ENCODE assay signal across 8 mouse cellular contexts in genomic region chr4:53121516-53122227, GRCm38 (mm10). TPM values are rescaled to one million over a fixed set of nuclear protein-coding genes. Genes with fewer than 3 reads are reported as not detected.
A peak's percentile ranks its signal among the peaks of the same experiment; 100 is the strongest.
DNase-seq lines count a peak whose midpoint lies in the region; ATAC-seq and TF ChIP-seq lines count a peak whose summit lies in the region.

No protein-coding gene starts in this region.

- H3K4me3 ChIP-seq in embryonic facial prominence, embryonic 12.5 days = no peak overlapping the region
- H3K4me3 ChIP-seq in embryonic facial prominence, embryonic 10.5 days = no peak overlapping the region
- no peak overlapping the region for H3K4me3 ChIP-seq in heart, postnatal 0 days (ENCODE audit: low read depth, low read length)
- no peak overlapping the region for H3K4me3 ChIP-seq in lung, postnatal 0 days (ENCODE audit: low read depth, low read length)

- TF ChIP-seq CTCF in heart, postnatal 0 days (IDR thresholded peaks at IDR 0.05; ENCODE audit: low read depth) = no peak
- TF ChIP-seq CTCF in lung, postnatal 0 days (IDR thresholded peaks at IDR 0.05) = no peak

- H3K36me3 ChIP-seq in embryonic facial prominence, embryonic 12.5 days = peaks cover 6% of the 10 kb centered on the region
- peaks cover 6% of the 10 kb centered on the region for H3K36me3 ChIP-seq in embryonic facial prominence, embryonic 10.5 days (replicated peaks)
- H3K36me3 ChIP-seq in heart, postnatal 0 days (replicated peaks; ENCODE audit: control insufficient read depth, insufficient read depth, low read length) = peaks cover 10% of the 10 kb centered on the region
- peaks cover 12% of the 10 kb centered on the region for H3K36me3 ChIP-seq in lung, postnatal 0 days (ENCODE audit: insufficient read depth, low read length)

- 65% methylated on average over 7 of the region's 7 CpGs for WGBS in embryonic facial prominence, embryonic 12.5 days
- WGBS in embryonic facial prominence, embryonic 10.5 days = 71% methylated on average over 7 of the region's 7 CpGs
- WGBS in heart, postnatal 0 days = 44% methylated on average over 7 of the region's 7 CpGs
- WGBS in lung, postnatal 0 days = 46% methylated on average over 7 of the region's 7 CpGs

- no peak overlapping the region for H3K27ac ChIP-seq in embryonic facial prominence, embryonic 12.5 days
- no peak overlapping the region for H3K27ac ChIP-seq in embryonic facial prominence, embryonic 10.5 days (replicated peaks)
- peak overlapping the region; percentile 1; the same call in 1 of the 2 replicates for H3K27ac ChIP-seq in heart, postnatal 0 days (ENCODE audit: low read depth)
- H3K27ac ChIP-seq in lung, postnatal 0 days (ENCODE audit: low read length) = no peak overlapping the region

- DNase-seq in embryonic facial prominence, embryonic 10.5 days (ENCODE audit: low spot score) = no peak
- peak; percentile 41 for DNase-seq in ovary, postnatal 36 days (ENCODE audit: low spot score)
- DNase-seq in ovary, postnatal 14 days (ENCODE audit: low spot score) = no peak
- no peak for DNase-seq in heart, postnatal 0 days (ENCODE audit: low spot score)
- DNase-seq in lung, postnatal 0 days (ENCODE audit: low spot score) = peak; percentile 50
- no peak for DNase-seq in thymus, postnatal 0 days (ENCODE audit: low spot score)
- no peak for DNase-seq in layer of hippocampus, postnatal 10 days (ENCODE audit: low spot score in 2 of 2)

- H3K9me3 ChIP-seq in embryonic facial prominence, embryonic 12.5 days = no peaks in the 10 kb centered on the region
- peaks cover 3% of the 10 kb centered on the region for H3K9me3 ChIP-seq in embryonic facial prominence, embryonic 10.5 days
- H3K9me3 ChIP-seq in heart, postnatal 0 days (replicated peaks; ENCODE audit: control insufficient read depth, low read length) = no peaks in the 10 kb centered on the region
- H3K9me3 ChIP-seq in lung, postnatal 0 days (ENCODE audit: low read length) = no peaks in the 10 kb centered on the region

- H3K9ac ChIP-seq in embryonic facial prominence, embryonic 12.5 days = no peak overlapping the region
- H3K9ac ChIP-seq in heart, postnatal 0 days (replicated peaks; ENCODE audit: low read depth, low read length) = no peak overlapping the region
- no peak overlapping the region for H3K9ac ChIP-seq in lung, postnatal 0 days (replicated peaks; ENCODE audit: low read depth)

- no peaks in the 10 kb centered on the region for H3K27me3 ChIP-seq in embryonic facial prominence, embryonic 12.5 days
- no peaks in the 10 kb centered on the region for H3K27me3 ChIP-seq in embryonic facial prominence, embryonic 10.5 days (replicated peaks; ENCODE audit: low read depth, poor library complexity, severe bottlenecking)
- no peaks in the 10 kb centered on the region for H3K27me3 ChIP-seq in heart, postnatal 0 days (ENCODE audit: control insufficient read depth, insufficient read depth, low read length)
- no peaks in the 10 kb centered on the region for H3K27me3 ChIP-seq in lung, postnatal 0 days (replicated peaks; ENCODE audit: insufficient read depth, low read length)

- ATAC-seq in embryonic facial prominence, embryonic 12.5 days (ENCODE audit: insufficient number of reproducible peaks, insufficient read depth, low FRiP score, low TSS enrichment) = peak; percentile 51; the same call in 1 of the 2 replicates
- ATAC-seq in heart, postnatal 0 days (ENCODE audit: insufficient read depth, low read depth) = no peak
- ATAC-seq in lung, postnatal 0 days = peak; percentile 22; the same call in 1 of the 2 replicates

- no peak for TF ChIP-seq EP300 in heart, postnatal 0 days (IDR thresholded peaks at IDR 0.05; ENCODE audit: low read depth)
- TF ChIP-seq EP300 in lung, postnatal 0 days (IDR thresholded peaks at IDR 0.05) = no peak

- no peak overlapping the region for H3K4me2 ChIP-seq in embryonic facial prominence, embryonic 12.5 days (replicated peaks)
- no peak overlapping the region for H3K4me2 ChIP-seq in heart, postnatal 0 days (ENCODE audit: low read depth, low read length)
- H3K4me2 ChIP-seq in lung, postnatal 0 days (replicated peaks; ENCODE audit: low read depth, low read length) = no peak overlapping the region

- 0 out of 2 replicates have a peak, but pooled peaks cover 2% of the 10 kb centered on the region for H3K4me1 ChIP-seq in embryonic facial prominence, embryonic 12.5 days
- H3K4me1 ChIP-seq in embryonic facial prominence, embryonic 10.5 days = peaks cover 15% of the 10 kb centered on the region
- H3K4me1 ChIP-seq in heart, postnatal 0 days (ENCODE audit: control insufficient read depth, insufficient read depth) = peaks cover 13% of the 10 kb centered on the region
- peaks cover 5% of the 10 kb centered on the region; the same call in 1 of the 2 replicates for H3K4me1 ChIP-seq in lung, postnatal 0 days (ENCODE audit: insufficient read depth, low read depth, low read length)

RNA-seq across cellular contexts. Expression of gene Abca1, which starts 38.0 kb away (rescaled TPM):
- 7.9 and 8.4 TPM in 2 replicates for polyA plus RNA-seq in embryonic facial prominence, embryonic 12.5 days (2016; fragmentation: Nextera tagmentation; extraction: Ambion mirVana)
- 2.9 and 3.6 TPM in 2 replicates for polyA plus RNA-seq in embryonic facial prominence, embryonic 10.5 days (2016; fragmentation: Nextera tagmentation; extraction: Ambion mirVana)
- 18.1 and 18.3 TPM in 2 replicates for total RNA-seq in heart, postnatal 0 days (2014; rRNA removed; ENCODE audit: low replicate concordance)
- 3.1 and 3.7 TPM in 2 replicates for polyA plus RNA-seq in heart, postnatal 0 days (2015; fragmentation: Nextera tagmentation; extraction: Ambion mirVana)
- 3.7 and 4.6 TPM in 2 replicates for polyA plus RNA-seq in lung, postnatal 0 days (2015; fragmentation: Nextera tagmentation; extraction: Ambion mirVana)
- polyA plus RNA-seq in thymus, postnatal 0 days (2015; fragmentation: Nextera tagmentation; extraction: Ambion mirVana) = 2.9 and 4.6 TPM in 2 replicates
- total RNA-seq in layer of hippocampus, postnatal 10 days (2021) = 10 to 100 TPM; 38.2 to 40.5 TPM

Comparison
In these comparisons a context has a peak if more than half of its experiments do, and no peak if none do; other contexts are left out.
1. DNase-seq: peak in ovary, postnatal 36 days (single experiment) and lung, postnatal 0 days (single experiment); none in embryonic facial prominence, embryonic 10.5 days (single experiment), ovary, postnatal 14 days (single experiment), heart, postnatal 0 days (single experiment), thymus, postnatal 0 days (single experiment) and layer of hippocampus, postnatal 10 days (0 of 2).